Mouse (Mus musculus) liver, postnatal 0 days (tissue): ENCODE data around the gene Slc25a34. TPM values are rescaled to one million over a fixed set of nuclear protein-coding genes. Genes with fewer than 3 reads are reported as not detected.

Source experiments
- ATAC-seq: fragments of 200-750 bp; cut with Nextera tagmentation; 2 replicates; pipeline ENCODE4 v1.8.0; 2017; ENCODE audit warnings: mild to moderate bottlenecking, moderate library complexity
- DNase-seq: peaks from one replicate; pipeline ENCODE4 v3.0.0-alpha.2; 2016
- H3K27ac ChIP-seq: fragments of 300-500 bp; sonication (generic); 2 replicates; pipeline ENCODE4 v1.5.1; 2014; ENCODE audit warnings: antibody characterized with exemption, moderate library complexity, mild to moderate bottlenecking, low read depth
- H3K27me3 ChIP-seq: fragments of 300-500 bp; sonication (generic); 2 replicates; pipeline ENCODE4 v1.6.1; 2014; ENCODE audit warnings: low read length, control low read depth, mixed read lengths; ENCODE audit not compliant: insufficient read depth
- H3K36me3 ChIP-seq: fragments of 300-500 bp; sonication (generic); replicated peaks from 2 replicates; pipeline ENCODE4 v1.6.1; 2014; ENCODE audit warnings: mild to moderate bottlenecking, control low read depth, low read length, moderate library complexity, mixed read lengths; ENCODE audit not compliant: insufficient read depth
- H3K4me1 ChIP-seq: fragments of 300-500 bp; sonication (generic); 2 replicates; pipeline ENCODE4 v1.6.1; 2014; ENCODE audit warnings: antibody characterized with exemption, mild to moderate bottlenecking, control low read depth; ENCODE audit not compliant: insufficient read depth
- H3K4me2 ChIP-seq: fragments of 300-500 bp; sonication (generic); 2 replicates; pipeline ENCODE4 v1.6.1; 2014; ENCODE audit warnings: low read depth, mild to moderate bottlenecking, low read length, moderate library complexity, mixed read lengths
- H3K4me3 ChIP-seq: fragments of 300-500 bp; sonication (generic); 2 replicates; pipeline ENCODE4 v1.5.1; 2014; ENCODE audit warnings: low read depth, low read length
- H3K9ac ChIP-seq: fragments of 300-500 bp; sonication (generic); replicated peaks from 2 replicates; pipeline ENCODE4 v1.6.1; 2014; ENCODE audit warnings: mild to moderate bottlenecking, moderate library complexity
- H3K9me3 ChIP-seq: fragments of 300-500 bp; sonication (generic); 2 replicates; pipeline ENCODE4 v1.6.1; 2016; ENCODE audit warnings: mild to moderate bottlenecking, control low read depth, low read length, mixed read lengths
- CTCF ChIP-seq: sonication (generic); IDR thresholded peaks from 2 replicates; pipeline ENCODE4 v1.5.1; 2016; ENCODE audit warnings: antibody characterized with exemption, low read depth
- EP300 ChIP-seq: IDR thresholded peaks from 2 replicates; pipeline ENCODE4 v1.6.1; 2016; ENCODE audit warnings: antibody characterized with exemption, low read depth, mild to moderate bottlenecking
- WGBS: fragments of 180-500 bp; shearing (Covaris S2); extraction: QIAGEN DNeasy Blood & Tissue Kit; methylation state at CpG from one replicate; pipeline ENCODE4 v1.1.7; 2014; ENCODE audit not compliant: insufficient replicate concordance; 5-methylcytosine and 5-hydroxymethylcytosine counted together
- polyA plus RNA-seq: library from polyadenylated mRNA; unstranded; fragments of >200 nt; fragmentation: Nextera tagmentation; extraction: Ambion mirVana; gene quantifications from 2 replicates; pipeline ENCODE4 v1.2.1, GENCODE M21; 2015

Slc25a34 gene
- polyA plus RNA-seq, 1 experiment from 2014 or later = 0.40 TPM

GRCm38 (mm10) chr4:141568966-141569365 is 54.7 kb downstream of the Slc25a34 start:
- no peak overlapping the region for H3K9ac ChIP-seq
- H3K27ac ChIP-seq = peak overlapping the region; percentile 11; the same call in 1 of the 2 replicates
- DNase-seq = no peak
- WGBS = 77% methylated on average over 5 of the region's 5 CpGs
- TF ChIP-seq EP300 (no peak), CTCF (no peak)
- ATAC-seq = no peak
- H3K4me1 ChIP-seq = peaks cover 26% of the 10 kb centered on the region
- no peak overlapping the region for H3K4me3 ChIP-seq
- no peaks in the 10 kb centered on the region for H3K9me3 ChIP-seq
- H3K36me3 ChIP-seq = no peaks in the 10 kb centered on the region
- no peak overlapping the region for H3K4me2 ChIP-seq
- no peaks in the 10 kb centered on the region for H3K27me3 ChIP-seq

Other genes starting within 250 kb of the Slc25a34 start
- not detected in 2 replicates for gene Clcnka, start 225.1 kb downstream of the Slc25a34 start, polyA plus RNA-seq
- not detected in 2 replicates for gene Clcnkb, start 207.8 kb downstream of the Slc25a34 start, polyA plus RNA-seq
- gene Hspb7, start 203.0 kb downstream of the Slc25a34 start, polyA plus RNA-seq = 0.04 and 0.49 TPM in 2 replicates
- not detected in 2 replicates for gene Srarp, start 187.7 kb downstream of the Slc25a34 start, polyA plus RNA-seq
- gene Zbtb17, start 179.2 kb downstream of the Slc25a34 start, polyA plus RNA-seq = 4.6 and 5.5 TPM in 2 replicates
- gene Spen, start 85.2 kb downstream of the Slc25a34 start, polyA plus RNA-seq = 2.3 and 3.0 TPM in 2 replicates
- gene Fblim1, start 17.7 kb downstream of the Slc25a34 start, polyA plus RNA-seq = 1.5 and 1.8 TPM in 2 replicates
- gene Tmem82, start 5.2 kb downstream of the Slc25a34 start, polyA plus RNA-seq = 17.3 and 17.8 TPM in 2 replicates
- gene Plekhm2, start 41.1 kb upstream of the Slc25a34 start, polyA plus RNA-seq = 1.7 TPM in 2 replicates
- gene Rsc1a1, start 61.8 kb upstream of the Slc25a34 start, polyA plus RNA-seq = not detected in 2 replicates
- 21.7 and 22.6 TPM in 2 replicates for gene Ddi2, start 99.6 kb upstream of the Slc25a34 start, polyA plus RNA-seq
- 101 and 105 TPM in 2 replicates for gene Agmat, start 122.9 kb upstream of the Slc25a34 start, polyA plus RNA-seq
- 2.7 TPM in 2 replicates for gene Dnajc16, start 167.1 kb upstream of the Slc25a34 start, polyA plus RNA-seq
- 6.3 and 7.4 TPM in 2 replicates for gene Casp9, start 169.8 kb upstream of the Slc25a34 start, polyA plus RNA-seq
- 0.61 and 28.3 TPM in 2 replicates for gene Cela2a, start 202.3 kb upstream of the Slc25a34 start, polyA plus RNA-seq
- not detected in 2 replicates for gene Ctrc, start 222.5 kb upstream of the Slc25a34 start, polyA plus RNA-seq